In genomic region chr13:104908691-104909090, GRCm38 (mm10) we compare ENCODE assay signal across 20 mouse cellular contexts. TPM values are rescaled to one million over a fixed set of nuclear protein-coding genes. Genes with fewer than 3 reads are reported as not detected.
"Had no signal": no experiment of that assay in that cellular context is flagged by ENCODE, and none has a peak within 500 bp of the region (broad histone marks: within the 10 kb centered on the region; RNA-seq: fewer than 3 reads in every experiment).

No protein-coding gene starts in this region.

- DNase-seq: kidney, postnatal 36 days; left cerebral cortex, postnatal 4 days; liver, postnatal 0 days; lung, postnatal 14 days; lung, postnatal 4 days; right cerebral cortex, adult 18-20 months; right cerebral cortex, postnatal 14 days; right cerebral cortex, postnatal 4 days; thymus, adult 2 months; thymus, postnatal 14 days; thymus, postnatal 4 days had no signal

- H3K27ac ChIP-seq: limb, embryonic 12.5 days; limb, embryonic 15.5 days; liver, embryonic 14.5 days; neural tube, embryonic 12.5 days; neural tube, embryonic 15.5 days; stomach, postnatal 0 days had no signal

- H3K27me3 ChIP-seq: limb, embryonic 12.5 days; limb, embryonic 15.5 days; neural tube, embryonic 12.5 days; neural tube, embryonic 15.5 days had no signal

- H3K9me3 ChIP-seq: limb, embryonic 12.5 days; limb, embryonic 15.5 days; neural tube, embryonic 12.5 days; neural tube, embryonic 15.5 days had no signal

- H3K4me2 ChIP-seq: limb, embryonic 12.5 days; limb, embryonic 15.5 days; liver, embryonic 11.5 days; midbrain, embryonic 11.5 days; neural tube, embryonic 12.5 days; neural tube, embryonic 15.5 days had no signal

- ATAC-seq: intestine, postnatal 0 days; liver, postnatal 0 days had no signal

- H3K36me3 ChIP-seq: limb, embryonic 12.5 days; limb, embryonic 15.5 days; neural tube, embryonic 12.5 days; neural tube, embryonic 15.5 days had no signal

- H3K9ac ChIP-seq: limb, embryonic 12.5 days; limb, embryonic 15.5 days; liver, embryonic 14.5 days; liver, postnatal 0 days; neural tube, embryonic 12.5 days; neural tube, embryonic 15.5 days had no signal

- H3K4me1 ChIP-seq: limb, embryonic 12.5 days; limb, embryonic 15.5 days; neural tube, embryonic 12.5 days; neural tube, embryonic 15.5 days had no signal

- H3K4me3 ChIP-seq: limb, embryonic 12.5 days; limb, embryonic 15.5 days; neural tube, embryonic 12.5 days; neural tube, embryonic 15.5 days had no signal

RNA-seq across cellular contexts. Expression of gene Shisal2b, which starts 45.0 kb away (rescaled TPM):
- polyA plus RNA-seq: limb, embryonic 12.5 days; liver, embryonic 14.5 days; liver, postnatal 0 days; stomach, postnatal 0 days; thymus, adult 2 months had no signal
